Mouse (Mus musculus): Measurements from ENCODE around the gene Bst1. TPM values are rescaled to one million over a fixed set of nuclear protein-coding genes. Genes with fewer than 3 reads are reported as not detected.

Gene Bst1
- polyA plus RNA-seq, 1 experiment = 0.38 TPM

GRCm38 (mm10) chr5:43871845-43872244, 53.2 kb downstream of the Bst1 start:
- Histone ChIP-seq H3K4me1 (ENCODE audit: control insufficient read depth, insufficient read depth, low read length) (peaks cover 7% of the 10 kb centered on the region; the same call in 1 of the 2 replicates), H3K4me3 (ENCODE audit: control insufficient read depth, low read depth, low read length) (no peak overlapping the region), H3K27me3 (ENCODE audit: control insufficient read depth, insufficient read depth, low read length) (no peaks in the 10 kb centered on the region), H3K36me3 (ENCODE audit: control insufficient read depth, insufficient read depth, low read length) (no peaks in the 10 kb centered on the region), H3K27ac (ENCODE audit: control insufficient read depth, insufficient read depth, low read depth, low read length) (no peak overlapping the region)
- TF ChIP-seq POLR2A (IDR thresholded peaks at IDR 0.05; ENCODE audit: control insufficient read depth, low read depth, low read length) (no peak), CTCF (IDR thresholded peaks at IDR 0.05; ENCODE audit: control insufficient read depth, insufficient read depth, insufficient replicate concordance, low read depth, low read length) (no peak)

GRCm38 (mm10) chr5:43872652-43873051, 54.0 kb downstream of the Bst1 start:
- no peak overlapping the region for H3K27ac ChIP-seq (ENCODE audit: control insufficient read depth, insufficient read depth, low read depth, low read length)
- H3K4me3 ChIP-seq (ENCODE audit: control insufficient read depth, low read depth, low read length) = no peak overlapping the region
- H3K36me3 ChIP-seq (ENCODE audit: control insufficient read depth, insufficient read depth, low read length) = no peaks in the 10 kb centered on the region
- TF ChIP-seq CTCF (IDR thresholded peaks at IDR 0.05; ENCODE audit: control insufficient read depth, insufficient read depth, insufficient replicate concordance, low read depth, low read length) = no peak
- TF ChIP-seq POLR2A (IDR thresholded peaks at IDR 0.05; ENCODE audit: control insufficient read depth, low read depth, low read length) = no peak
- peaks cover 7% of the 10 kb centered on the region; the same call in 1 of the 2 replicates for H3K4me1 ChIP-seq (ENCODE audit: control insufficient read depth, insufficient read depth, low read length)
- no peaks in the 10 kb centered on the region for H3K27me3 ChIP-seq (ENCODE audit: control insufficient read depth, insufficient read depth, low read length)

GRCm38 (mm10) chr5:43882034-43882433, 63.3 kb downstream of the Bst1 start:
- Histone ChIP-seq H3K4me3 (ENCODE audit: control insufficient read depth, low read depth, low read length) (no peak overlapping the region), H3K27me3 (ENCODE audit: control insufficient read depth, insufficient read depth, low read length) (no peaks in the 10 kb centered on the region), H3K36me3 (ENCODE audit: control insufficient read depth, insufficient read depth, low read length) (no peaks in the 10 kb centered on the region), H3K27ac (ENCODE audit: control insufficient read depth, insufficient read depth, low read depth, low read length) (no peak overlapping the region), H3K4me1 (ENCODE audit: control insufficient read depth, insufficient read depth, low read length) (no peaks in the 10 kb centered on the region)
- TF ChIP-seq CTCF (IDR thresholded peaks at IDR 0.05; ENCODE audit: control insufficient read depth, insufficient read depth, insufficient replicate concordance, low read depth, low read length) (no peak), POLR2A (IDR thresholded peaks at IDR 0.05; ENCODE audit: control insufficient read depth, low read depth, low read length) (no peak)

- H3K4me1 ChIP-seq (ENCODE audit: control insufficient read depth, insufficient read depth, low read length) = no peaks in the 10 kb centered on the region; the same call in 1 of the 2 replicates
- TF ChIP-seq CTCF (IDR thresholded peaks at IDR 0.05; ENCODE audit: control insufficient read depth, insufficient read depth, insufficient replicate concordance, low read depth, low read length) (no peak), POLR2A (IDR thresholded peaks at IDR 0.05; ENCODE audit: control insufficient read depth, low read depth, low read length) (no peak)
- H3K4me3 ChIP-seq (ENCODE audit: control insufficient read depth, low read depth, low read length) = no peak overlapping the region
- H3K36me3 ChIP-seq (ENCODE audit: control insufficient read depth, insufficient read depth, low read length) = no peaks in the 10 kb centered on the region
- no peaks in the 10 kb centered on the region for H3K27me3 ChIP-seq (ENCODE audit: control insufficient read depth, insufficient read depth, low read length)
- no peak overlapping the region for H3K27ac ChIP-seq (ENCODE audit: control insufficient read depth, insufficient read depth, low read depth, low read length)
Observed at GRCm38 (mm10) chr5:43885060-43885820, 66.6 kb downstream of the Bst1 start.

- Histone ChIP-seq H3K36me3 (ENCODE audit: control insufficient read depth, insufficient read depth, low read length) (no peaks in the 10 kb centered on the region), H3K27ac (ENCODE audit: control insufficient read depth, insufficient read depth, low read depth, low read length) (no peak overlapping the region), H3K4me3 (ENCODE audit: control insufficient read depth, low read depth, low read length) (no peak overlapping the region), H3K27me3 (ENCODE audit: control insufficient read depth, insufficient read depth, low read length) (no peaks in the 10 kb centered on the region), H3K4me1 (ENCODE audit: control insufficient read depth, insufficient read depth, low read length) (no peaks in the 10 kb centered on the region; the same call in 1 of the 2 replicates)
- no peak for TF ChIP-seq POLR2A (IDR thresholded peaks at IDR 0.05; ENCODE audit: control insufficient read depth, low read depth, low read length)
- TF ChIP-seq CTCF (IDR thresholded peaks at IDR 0.05; ENCODE audit: control insufficient read depth, insufficient read depth, insufficient replicate concordance, low read depth, low read length) = no peak
Observed at GRCm38 (mm10) chr5:43892386-43892785, 73.7 kb downstream of the Bst1 start.

Other genes with a start within 250 kb of the Bst1 start
- 0.64 and 0.69 TPM in 2 replicates for gene Cc2d2a, start 156.5 kb upstream of the Bst1 start, polyA plus RNA-seq (2012; rRNA removed)
- 33.9 and 42.0 TPM in 2 replicates for gene Fbxl5, start 2.8 kb downstream of the Bst1 start, polyA plus RNA-seq (2012; rRNA removed)
- gene Cd38, start 49.7 kb downstream of the Bst1 start, polyA plus RNA-seq (2012; rRNA removed) = 0.40 and 0.48 TPM in 2 replicates
- 2.0 and 2.4 TPM in 2 replicates for gene Gm7879, start 94.3 kb downstream of the Bst1 start, polyA plus RNA-seq (2012; rRNA removed)
- gene Fgfbp1, start 162.9 kb downstream of the Bst1 start, polyA plus RNA-seq (2012; rRNA removed) = not detected in 2 replicates

All from testis, adult 2 months (tissue).